Mouse (Mus musculus) macrophage (primary cell): Measurements from ENCODE around the gene Slc43a1. TPM values are rescaled to one million over a fixed set of nuclear protein-coding genes. Genes with fewer than 3 reads are reported as not detected.

Experiments used
- H3K27ac ChIP-seq: fragments of 350-480 bp; formaldehyde crosslinking; 2 replicates; pipeline ENCODE4 v1.9.0; 2021
- H3K36me3 ChIP-seq: fragments of 350-480 bp; formaldehyde crosslinking; 2 replicates; pipeline ENCODE4 v1.9.0; 2021; ENCODE audit errors: inconsistent target
- H3K4me3 ChIP-seq: fragments of 350-480 bp; formaldehyde crosslinking; 2 replicates; pipeline ENCODE4 v1.9.0; 2021; ENCODE audit errors: inconsistent target
- H3K79me2 ChIP-seq: fragments of 350-480 bp; formaldehyde crosslinking; 2 replicates; pipeline ENCODE4 v1.9.0; 2021; ENCODE audit errors: inconsistent target
- WGBS: methylation state at CpG from one replicate; pipeline ENCODE4 v1.1.7; 2026; ENCODE audit warnings: inconsistent platforms; ENCODE audit not compliant: missing documents; 5-methylcytosine and 5-hydroxymethylcytosine counted together
- polyA plus RNA-seq: library from polyadenylated mRNA; stranded (reverse); fragments of 250-400 nt; gene quantifications from 3 replicates; pipeline ENCODE4 v1.2.4, GENCODE M21; 2018; ENCODE audit warnings: inconsistent platforms

Gene Slc43a1
- polyA plus RNA-seq, 1 experiment from 2014 or later, result 0.20 TPM

DNA sequence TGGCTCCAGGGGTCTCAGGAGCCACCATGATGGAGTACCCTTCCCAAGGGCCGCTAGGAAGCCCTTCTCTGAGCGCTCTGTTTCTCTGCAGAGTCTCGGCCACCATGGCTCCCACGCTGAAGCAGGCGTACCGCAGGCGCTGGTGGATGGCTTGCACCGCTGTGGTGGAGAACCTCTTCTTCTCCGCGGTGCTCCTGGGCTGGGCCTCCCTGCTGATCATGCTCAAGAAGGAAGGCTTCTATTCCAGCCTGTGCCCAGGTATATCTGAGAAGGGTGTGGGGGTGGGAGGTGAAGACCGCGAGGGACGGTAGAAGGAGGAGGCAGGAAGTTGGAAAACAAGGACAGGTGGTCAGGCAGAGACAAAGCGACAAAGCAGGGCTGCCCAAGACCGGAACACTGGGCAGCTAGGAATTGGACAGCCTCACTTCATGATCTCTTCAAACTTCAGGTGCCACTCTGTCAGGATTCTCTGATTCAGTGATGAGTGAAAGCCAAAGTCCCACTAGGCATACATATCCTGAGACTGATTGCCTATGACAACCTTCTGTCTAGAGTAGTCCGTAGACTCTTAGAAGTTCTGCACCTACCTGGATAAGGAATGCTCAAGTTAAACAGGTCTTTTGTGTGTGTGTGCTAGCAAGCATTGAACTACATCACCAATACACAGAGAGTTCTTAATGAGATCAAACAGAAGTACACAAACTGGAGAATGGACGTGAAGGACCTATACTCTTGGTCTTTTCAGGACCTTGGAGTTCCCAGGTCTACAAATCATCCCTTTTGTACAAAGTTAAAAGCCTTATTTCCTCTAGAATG lies 2.3 kb downstream of the Slc43a1 start:
- Histone ChIP-seq H3K36me3 (no peaks in the 10 kb centered on the region), H3K79me2 (no peaks in the 10 kb centered on the region), H3K4me3 (no peak overlapping the region), H3K27ac (no peak overlapping the region)
- 16% methylated on average over 17 of the region's 17 CpGs for WGBS

DNA sequence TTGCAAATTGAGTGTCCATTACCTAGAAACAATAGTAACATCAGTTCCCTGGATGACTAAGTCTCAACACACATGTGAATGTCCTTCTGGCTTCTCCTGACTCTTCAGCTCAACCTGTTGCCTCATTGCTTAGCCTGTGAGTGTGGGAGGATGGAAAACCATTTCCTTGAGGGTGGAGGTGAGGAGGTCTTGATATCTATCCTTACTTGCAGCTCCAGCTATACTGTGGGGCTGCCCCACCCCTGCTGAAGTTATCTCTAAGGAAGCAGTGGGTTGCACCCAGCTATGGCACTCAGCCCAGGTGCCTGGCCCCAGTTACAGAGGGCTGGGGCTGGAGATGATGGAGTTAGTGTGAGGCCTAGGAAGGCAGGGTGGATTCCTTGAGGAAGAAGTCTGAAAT lies 3.3 kb downstream of the Slc43a1 start:
- Histone ChIP-seq H3K36me3 (no peaks in the 10 kb centered on the region), H3K27ac (no peak overlapping the region), H3K79me2 (no peaks in the 10 kb centered on the region), H3K4me3 (no peak overlapping the region)

DNA sequence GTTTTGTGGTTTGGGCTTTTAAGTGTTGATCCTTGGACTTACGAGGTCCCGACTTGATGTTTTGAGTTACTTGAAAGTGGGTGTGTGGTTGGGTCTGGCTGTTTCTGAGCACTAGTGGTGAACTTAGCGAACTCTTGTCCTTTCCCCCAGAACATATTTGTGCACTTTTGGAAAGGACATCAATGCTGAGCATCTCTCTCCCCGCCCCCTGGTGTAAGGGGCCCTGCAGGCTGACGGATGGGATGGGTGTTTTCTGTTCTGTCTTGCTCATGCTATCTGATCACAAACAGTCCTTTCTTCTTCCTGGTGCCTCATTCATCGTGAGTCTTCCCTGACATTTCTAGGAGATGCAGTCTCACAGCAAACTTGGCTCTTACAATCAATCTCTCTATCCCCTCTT lies 5.0 kb downstream of the Slc43a1 start:
- WGBS, result 86% methylated on average over 6 of the region's 6 CpGs
- Histone ChIP-seq H3K36me3 (no peaks in the 10 kb centered on the region), H3K27ac (no peak overlapping the region), H3K79me2 (no peaks in the 10 kb centered on the region), H3K4me3 (no peak overlapping the region)

- no peaks in the 10 kb centered on the region for H3K36me3 ChIP-seq
- WGBS, result 30% methylated on average over 1 of the region's 1 CpGs
- H3K27ac ChIP-seq, result no peak overlapping the region
- no peak overlapping the region for H3K4me3 ChIP-seq
- no peaks in the 10 kb centered on the region for H3K79me2 ChIP-seq
Observed at GRCm38 (mm10) chr2:84845226-84845625, 6.6 kb downstream of the Slc43a1 start.

DNA sequence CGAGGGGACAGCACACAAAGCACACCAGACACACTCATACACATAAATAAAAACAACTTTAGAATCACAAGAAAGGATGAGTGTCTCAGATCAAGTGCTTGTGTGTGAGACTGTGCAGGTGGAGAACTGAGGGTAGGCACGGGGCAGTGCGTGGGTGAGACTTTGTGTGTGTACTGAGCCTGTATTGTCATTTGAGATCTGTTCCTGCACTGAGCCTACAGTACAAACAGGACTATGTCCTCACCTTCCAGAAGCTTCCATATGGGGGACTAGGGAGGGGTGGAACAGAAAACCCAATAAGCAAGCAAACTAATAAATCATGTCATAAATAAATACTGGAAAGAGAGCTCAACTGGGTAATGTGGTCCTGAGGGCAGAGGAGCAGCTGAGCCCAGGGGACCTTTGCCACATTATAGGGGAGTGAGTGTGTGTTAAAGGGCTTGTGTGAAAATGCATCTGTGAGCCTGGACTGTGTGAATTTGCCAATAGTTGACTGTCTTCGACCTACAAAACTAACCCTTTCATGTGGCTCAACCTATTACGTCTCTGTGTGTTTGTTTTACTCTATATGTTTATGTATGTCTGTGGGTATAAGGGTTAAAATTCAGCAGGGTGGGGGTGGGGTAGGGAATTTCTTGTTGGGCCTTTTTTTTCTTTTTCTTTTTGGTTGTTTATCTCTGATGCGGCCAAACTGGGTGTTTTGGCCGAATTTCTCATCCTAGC lies 11.9 kb downstream of the Slc43a1 start:
- no peak overlapping the region for H3K4me3 ChIP-seq
- WGBS, result 91% methylated on average over 7 of the region's 7 CpGs
- H3K36me3 ChIP-seq, result no peaks in the 10 kb centered on the region
- H3K79me2 ChIP-seq, result no peaks in the 10 kb centered on the region
- H3K27ac ChIP-seq, result no peak overlapping the region

GRCm38 (mm10) chr2:84851130-84852040 lies 12.7 kb downstream of the Slc43a1 start:
- H3K27ac ChIP-seq, result no peak overlapping the region
- WGBS, result 92% methylated on average over 23 of the region's 23 CpGs
- H3K36me3 ChIP-seq, result no peaks in the 10 kb centered on the region
- no peaks in the 10 kb centered on the region for H3K79me2 ChIP-seq
- H3K4me3 ChIP-seq, result no peak overlapping the region

DNA sequence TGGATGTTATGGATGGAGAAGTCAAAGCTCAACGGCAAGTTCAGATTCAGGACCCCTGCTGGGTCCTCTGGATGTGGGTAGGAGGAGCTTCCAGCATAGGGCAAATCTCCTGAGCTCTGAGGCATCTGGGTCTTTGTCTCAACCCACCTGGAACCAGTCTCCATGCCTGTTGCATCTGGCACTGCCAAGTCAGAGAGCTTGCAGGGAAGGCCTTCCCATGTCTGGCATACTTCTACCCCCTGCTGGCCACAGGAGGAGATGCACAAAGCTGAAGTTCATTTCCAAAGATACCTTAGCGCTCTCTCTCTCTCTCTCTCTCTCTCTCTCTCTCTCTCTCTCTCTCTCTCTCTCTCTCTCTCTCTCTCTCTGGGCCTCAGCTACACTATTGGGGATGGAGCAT lies 17.1 kb downstream of the Slc43a1 start:
- Histone ChIP-seq H3K36me3 (no peaks in the 10 kb centered on the region), H3K4me3 (no peak overlapping the region), H3K27ac (no peak overlapping the region), H3K79me2 (no peaks in the 10 kb centered on the region)
- WGBS, result 100% methylated on average over 1 of the region's 2 CpGs

- 88% methylated on average over 1 of the region's 1 CpGs for WGBS
- Histone ChIP-seq H3K36me3 (no peaks in the 10 kb centered on the region), H3K27ac (no peak overlapping the region), H3K79me2 (no peaks in the 10 kb centered on the region), H3K4me3 (no peak overlapping the region)
Observed at GRCm38 (mm10) chr2:84858551-84858950, 19.9 kb downstream of the Slc43a1 start.

DNA sequence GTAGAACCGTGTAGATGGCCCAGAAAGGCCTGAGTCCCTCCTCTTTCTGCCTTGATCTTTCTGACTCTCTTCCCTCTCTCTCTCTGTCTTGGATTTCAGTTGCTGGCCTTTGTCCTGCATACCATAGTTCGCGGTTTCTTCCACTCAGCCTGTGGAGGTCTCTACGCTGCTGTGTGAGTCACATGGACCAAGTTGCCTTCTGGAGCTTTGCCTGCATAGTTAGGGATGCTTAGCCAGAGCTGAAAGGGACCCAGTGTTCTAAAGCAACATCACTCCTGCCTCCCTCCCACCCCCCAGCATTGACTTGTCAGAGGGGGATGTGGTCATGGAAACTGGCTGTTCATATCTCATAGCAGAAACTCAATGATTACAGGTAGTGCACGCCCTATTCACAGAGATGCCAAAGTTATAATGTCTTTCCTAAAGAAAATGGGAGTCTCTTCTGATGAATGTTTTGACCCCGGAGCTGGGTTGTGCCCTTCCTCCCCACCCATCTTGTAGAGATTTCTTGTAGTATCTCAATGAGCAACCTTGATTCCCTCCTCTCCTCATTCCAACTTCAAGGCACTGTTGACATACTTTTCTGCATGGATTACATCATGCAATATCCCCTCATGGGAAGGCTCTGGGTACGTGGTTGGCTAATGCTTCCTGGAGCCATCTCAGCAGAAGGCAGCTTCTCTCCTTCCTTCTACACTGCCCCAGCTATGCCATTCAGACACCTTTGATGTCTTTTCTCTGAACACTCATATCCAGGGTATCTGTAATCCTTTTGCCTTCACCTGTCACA lies 21.5 kb downstream of the Slc43a1 start:
- H3K4me3 ChIP-seq, result no peak overlapping the region
- H3K36me3 ChIP-seq, result no peaks in the 10 kb centered on the region
- WGBS, result 94% methylated on average over 7 of the region's 7 CpGs
- H3K27ac ChIP-seq, result no peak overlapping the region
- no peaks in the 10 kb centered on the region for H3K79me2 ChIP-seq

DNA sequence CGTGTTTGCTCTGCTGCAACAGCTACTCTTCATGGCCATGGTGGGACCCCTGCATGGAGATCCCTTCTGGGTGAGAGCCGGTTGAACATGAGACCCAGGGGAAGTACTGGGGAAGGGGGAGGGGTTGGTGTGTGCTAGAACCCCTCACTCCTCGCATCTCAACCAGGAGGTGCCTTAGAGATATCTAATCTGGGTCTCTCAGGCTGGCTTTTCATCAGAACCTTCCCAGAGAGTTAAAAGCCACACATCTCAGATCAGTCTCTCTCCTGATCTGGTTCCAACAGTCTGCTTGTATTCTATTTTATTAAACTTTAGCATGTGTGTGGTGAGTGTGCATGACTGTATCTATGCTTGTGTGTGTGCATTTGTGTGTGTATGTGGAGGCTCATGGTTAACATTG lies 22.8 kb downstream of the Slc43a1 start:
- H3K27ac ChIP-seq, result no peak overlapping the region
- no peak overlapping the region for H3K4me3 ChIP-seq
- WGBS, result 93% methylated on average over 3 of the region's 3 CpGs
- no peaks in the 10 kb centered on the region for H3K79me2 ChIP-seq
- no peaks in the 10 kb centered on the region for H3K36me3 ChIP-seq

DNA sequence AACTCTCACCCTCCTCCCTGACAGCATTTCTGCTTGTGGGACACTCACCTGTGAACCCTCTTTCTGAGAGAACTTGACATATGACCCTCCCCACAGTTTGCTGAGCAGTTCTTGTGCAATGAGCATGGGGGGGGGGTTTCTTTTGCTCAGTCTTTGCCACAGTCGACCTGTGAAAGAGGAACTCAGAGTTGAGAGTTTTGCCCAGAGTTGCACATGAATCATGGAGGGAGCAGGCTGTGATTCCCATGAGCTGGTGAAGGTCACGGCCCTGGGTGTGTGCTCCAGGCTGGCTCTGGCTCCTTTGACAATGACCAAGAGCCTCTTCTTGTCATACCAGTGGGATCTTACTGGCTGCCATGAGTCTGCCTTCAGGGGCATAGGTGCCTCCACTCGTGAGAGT lies 23.6 kb downstream of the Slc43a1 start:
- H3K27ac ChIP-seq, result no peak overlapping the region
- 38% methylated on average over 3 of the region's 3 CpGs for WGBS
- no peaks in the 10 kb centered on the region for H3K79me2 ChIP-seq
- no peak overlapping the region for H3K4me3 ChIP-seq
- H3K36me3 ChIP-seq, result no peaks in the 10 kb centered on the region

DNA sequence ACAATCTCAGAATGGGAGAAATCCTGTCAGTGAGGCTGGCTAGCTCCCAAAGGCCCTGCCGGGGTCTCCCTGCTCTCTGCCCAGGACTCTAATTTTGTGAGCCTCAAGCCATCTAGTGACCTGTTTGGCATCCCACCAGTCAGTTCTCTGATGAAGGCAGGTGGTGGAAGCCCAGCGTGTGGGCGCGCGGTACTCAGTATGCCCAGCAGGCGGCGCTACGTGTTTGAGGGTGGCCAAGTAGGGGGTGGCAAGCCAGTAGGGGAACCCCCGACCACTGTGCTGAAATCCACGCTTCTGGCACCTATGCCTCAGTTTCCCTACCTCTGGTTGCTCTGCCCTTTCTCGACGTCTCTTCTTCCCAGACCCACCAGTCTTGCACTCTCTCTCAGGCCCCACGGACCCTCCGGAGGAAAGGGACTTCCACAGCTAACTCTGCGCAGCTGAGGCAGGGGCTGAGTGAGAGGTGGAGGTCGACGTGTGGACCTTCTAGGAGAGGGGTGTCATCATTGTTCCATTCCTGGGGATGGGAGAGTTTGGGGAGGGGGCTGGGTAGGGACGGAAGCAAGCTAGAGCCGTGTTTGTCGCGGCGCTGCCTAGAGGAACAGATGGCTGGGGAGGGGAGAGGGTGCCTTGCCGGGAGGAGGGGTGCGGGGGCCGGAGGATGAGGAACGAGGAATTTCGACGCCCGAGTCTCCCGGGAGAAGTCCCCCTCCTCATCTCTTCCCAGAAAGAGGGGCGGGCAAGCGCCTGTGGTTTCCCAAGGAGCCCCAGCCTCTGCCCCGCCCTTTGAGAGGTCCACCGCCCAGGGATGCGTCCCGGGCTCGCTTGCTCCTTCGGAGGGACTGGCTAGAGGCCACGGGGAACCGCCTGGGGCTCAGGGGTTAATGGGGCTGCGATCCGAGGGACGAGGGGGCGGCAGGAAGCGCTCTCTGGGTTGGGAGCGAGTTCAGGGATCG lies 27.2 kb downstream of the Slc43a1 start:
- no peak overlapping the region for H3K27ac ChIP-seq
- WGBS, result 8% methylated on average over 43 of the region's 47 CpGs
- H3K36me3 ChIP-seq, result no peaks in the 10 kb centered on the region
- H3K4me3 ChIP-seq, result no peak overlapping the region
- H3K79me2 ChIP-seq, result no peaks in the 10 kb centered on the region

- 5% methylated on average over 5 of the region's 5 CpGs for WGBS
- H3K79me2 ChIP-seq, result no peaks in the 10 kb centered on the region
- no peaks in the 10 kb centered on the region for H3K36me3 ChIP-seq
- H3K27ac ChIP-seq, result no peak overlapping the region
- H3K4me3 ChIP-seq, result no peak overlapping the region
Observed at GRCm38 (mm10) chr2:84868521-84868943, 29.9 kb downstream of the Slc43a1 start.
